Mouse (Mus musculus) retina, embryonic 14.5 days (tissue): ENCODE data around the gene Camk2n1.
"Not testable (repeated sequence)": the region's sequence is repeated elsewhere in the genome, so short reads cannot be mapped to it uniquely, and the experiment has no call there.

Experiments
- DNase-seq: peaks from one replicate; pipeline ENCODE4 v3.0.0-alpha.2; 2015; ENCODE audit warnings: low spot score

Camk2n1 gene

DNA sequence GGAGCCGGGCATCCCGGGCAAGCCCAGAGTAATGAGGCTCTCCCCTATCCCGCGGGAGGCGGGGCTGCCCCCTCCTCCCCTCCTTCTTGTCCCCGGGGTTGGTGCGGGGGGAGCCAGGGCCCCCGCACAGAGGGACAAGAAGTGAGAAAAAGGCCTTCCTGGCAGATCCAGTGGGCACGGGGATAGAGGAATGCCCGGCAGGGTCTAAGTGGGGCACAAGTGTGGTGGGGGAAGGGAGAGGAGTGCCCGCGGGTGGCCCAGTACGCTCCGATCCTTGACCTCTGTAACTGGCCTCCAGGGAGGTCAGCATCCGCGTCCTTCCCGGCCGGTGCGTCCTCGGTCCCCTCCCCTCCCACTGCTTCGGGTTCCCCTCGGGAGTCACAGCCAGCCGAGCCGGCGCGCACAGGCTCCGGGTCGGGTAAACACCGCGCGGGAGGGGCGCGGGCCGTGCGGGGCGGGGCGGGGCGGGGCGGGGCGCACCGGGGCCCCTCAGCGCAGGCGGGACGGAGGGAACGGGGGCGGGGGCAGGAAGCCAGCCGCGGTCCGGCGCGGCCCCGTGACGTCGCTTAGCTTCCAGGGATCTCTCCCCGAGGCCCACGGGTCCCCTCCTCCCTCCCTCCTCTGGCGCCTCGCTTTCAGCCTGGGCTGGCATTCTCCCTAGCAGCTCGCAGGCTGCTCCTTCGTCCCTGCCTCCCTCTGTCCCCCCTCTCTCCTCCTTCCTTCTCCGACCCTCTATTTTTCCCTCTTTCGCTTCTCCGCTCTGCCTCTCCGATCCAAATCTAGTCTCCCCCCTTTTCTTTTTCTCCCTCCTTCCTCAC is at the start of gene Camk2n1:
Gene Camk2n1, plus strand, starts transcription at position 562 of the 818 bp plus-strand sequence.
- peak; percentile 80 for DNase-seq

DNA sequence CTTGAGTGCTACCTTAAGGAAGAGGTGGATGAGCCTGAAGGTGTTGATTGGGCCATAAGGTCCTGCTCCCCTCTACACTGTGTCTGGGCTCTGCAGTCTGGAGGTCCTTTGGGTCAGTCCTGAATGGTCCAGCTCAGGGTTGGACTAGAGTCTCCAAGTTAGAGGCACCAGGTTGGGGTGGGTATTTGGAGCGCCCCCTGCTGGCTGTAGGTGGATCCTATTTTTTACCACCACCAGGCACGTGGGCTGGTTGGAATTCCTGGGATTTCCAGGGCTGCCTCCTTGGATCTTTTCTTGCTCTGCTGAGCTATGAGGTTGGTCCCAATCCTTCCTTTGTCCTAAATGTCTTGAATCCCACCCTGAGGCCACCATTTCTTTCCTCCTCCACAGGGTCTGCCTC is 49.3 kb upstream of the Camk2n1 start:
- DNase-seq: peak; percentile 55

DNA sequence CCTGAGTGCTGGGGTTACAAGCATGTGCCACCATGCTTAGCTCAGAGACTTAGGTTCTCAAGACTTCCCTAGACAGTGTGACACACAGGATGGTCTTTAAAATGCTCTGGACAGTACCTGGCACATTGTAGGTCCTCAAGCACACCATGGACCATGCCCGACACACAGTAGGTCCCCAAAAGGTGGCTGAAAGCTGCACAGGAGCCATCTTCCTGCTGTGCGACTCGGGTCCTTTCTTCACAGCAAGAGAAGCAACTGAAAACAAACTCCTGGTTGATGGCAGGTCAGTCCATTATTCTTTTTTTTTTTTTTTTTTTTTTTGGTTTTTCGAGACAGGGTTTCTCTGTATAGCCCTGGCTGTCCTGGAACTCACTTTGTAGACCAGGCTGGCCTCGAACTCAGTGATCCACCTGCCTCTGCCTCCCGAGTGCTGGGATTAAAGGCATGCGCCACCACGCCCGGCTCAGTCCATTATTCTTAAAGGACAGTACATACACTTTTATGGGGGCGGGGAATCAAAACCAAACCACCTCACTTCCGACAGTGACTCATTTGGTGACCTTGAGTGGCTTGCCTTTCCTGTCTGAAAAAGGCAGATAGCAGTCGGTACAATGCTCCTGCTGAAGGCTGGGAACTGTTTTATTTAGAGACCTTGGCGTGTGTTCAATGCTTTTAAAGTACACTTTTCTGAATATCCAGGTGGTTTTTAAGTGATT is 46.5 kb upstream of the Camk2n1 start:
- DNase-seq: no peak

GRCm38 (mm10) chr4:138411011-138411410 is 43.1 kb upstream of the Camk2n1 start:
- DNase-seq: no peak

- DNase-seq: no peak
Measured at GRCm38 (mm10) chr4:138411504-138412121, 42.5 kb upstream of the Camk2n1 start.

- DNase-seq: peak; percentile 63
Measured at GRCm38 (mm10) chr4:138414725-138415124, 39.4 kb upstream of the Camk2n1 start.

DNA sequence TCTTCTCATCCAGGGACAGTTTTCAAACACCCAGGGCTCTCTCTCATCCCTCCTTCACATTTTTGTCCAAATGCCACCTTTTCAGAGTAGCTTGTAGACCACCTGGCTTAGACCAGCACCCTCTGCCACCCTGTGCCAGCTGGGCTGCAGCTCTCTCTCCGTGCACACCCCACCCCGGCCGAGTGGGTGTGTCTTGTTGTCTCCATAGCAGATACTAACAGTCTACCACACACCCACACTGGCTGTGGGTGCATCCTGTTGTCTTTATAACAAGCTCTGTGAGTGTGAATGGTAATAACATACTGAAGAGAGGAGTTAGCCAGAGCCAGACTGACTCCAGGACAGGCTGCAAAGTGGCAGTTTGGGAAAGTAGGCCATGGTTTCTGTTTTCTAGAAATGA is 38.1 kb upstream of the Camk2n1 start:
- DNase-seq: no peak

DNA sequence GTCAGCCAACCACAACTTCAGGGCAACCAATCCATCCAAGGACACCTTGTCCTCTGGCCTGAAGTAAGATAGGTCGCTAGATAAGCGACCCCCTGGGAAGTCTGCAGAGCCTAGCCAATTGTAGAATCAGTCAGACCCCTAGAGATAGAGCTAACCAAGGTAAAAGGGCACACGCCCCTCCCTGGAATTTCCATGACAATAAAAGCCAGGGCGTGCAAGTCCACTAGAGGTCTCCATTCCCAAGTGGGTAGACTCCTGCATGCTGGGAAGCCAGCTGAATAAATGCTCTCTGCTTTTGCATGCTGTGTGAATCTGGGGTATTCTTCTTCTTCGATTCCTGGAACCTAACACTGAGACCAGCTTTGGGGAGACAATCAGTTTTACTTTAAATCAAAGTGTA is 37.7 kb upstream of the Camk2n1 start:
- no peak for DNase-seq

- DNase-seq: no peak
Measured at GRCm38 (mm10) chr4:138417882-138418281, 36.2 kb upstream of the Camk2n1 start.

GRCm38 (mm10) chr4:138418340-138418957 is 35.7 kb upstream of the Camk2n1 start:
- peak; percentile 20 for DNase-seq

DNA sequence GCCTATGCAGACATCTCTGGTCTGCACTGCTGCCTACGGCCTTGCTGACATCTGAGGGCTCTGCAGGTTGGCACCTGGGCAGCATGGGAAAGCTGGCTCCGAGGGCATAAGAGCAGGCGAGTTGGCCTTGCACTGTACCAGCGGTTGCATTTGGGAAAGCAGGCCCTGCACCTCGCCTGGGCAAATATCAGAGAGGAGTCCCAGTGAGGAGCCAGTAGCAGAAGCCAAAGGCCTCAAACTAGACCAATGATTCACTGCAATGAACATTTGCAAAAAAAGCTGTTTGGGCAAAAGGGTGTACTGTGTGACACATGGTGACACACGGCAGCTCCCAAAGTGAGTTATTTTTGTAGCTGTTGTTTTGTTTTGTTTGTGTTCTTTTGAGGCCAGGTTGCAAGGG is 29.1 kb upstream of the Camk2n1 start:
- DNase-seq: no peak

DNA sequence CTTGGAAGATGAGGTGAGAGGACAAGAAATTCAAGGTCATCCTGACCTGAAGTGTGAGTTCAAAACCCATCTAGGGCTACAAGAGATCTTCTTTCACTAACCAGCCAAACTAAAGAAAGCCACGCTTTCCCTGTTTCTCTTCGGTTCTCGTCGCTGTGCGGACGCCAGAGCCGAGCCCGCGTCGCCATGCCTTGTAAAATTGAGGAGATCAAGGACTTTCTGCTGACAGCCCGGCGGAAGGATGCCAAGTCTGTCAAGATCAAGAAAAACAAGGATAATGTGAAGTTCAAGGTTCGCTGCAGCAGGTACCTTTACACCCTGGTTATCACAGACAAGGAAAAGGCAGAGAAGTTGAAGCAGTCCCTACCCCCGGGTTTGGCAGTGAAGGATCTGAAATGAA is 28.5 kb upstream of the Camk2n1 start:
- not testable (repeated sequence) for DNase-seq

DNA sequence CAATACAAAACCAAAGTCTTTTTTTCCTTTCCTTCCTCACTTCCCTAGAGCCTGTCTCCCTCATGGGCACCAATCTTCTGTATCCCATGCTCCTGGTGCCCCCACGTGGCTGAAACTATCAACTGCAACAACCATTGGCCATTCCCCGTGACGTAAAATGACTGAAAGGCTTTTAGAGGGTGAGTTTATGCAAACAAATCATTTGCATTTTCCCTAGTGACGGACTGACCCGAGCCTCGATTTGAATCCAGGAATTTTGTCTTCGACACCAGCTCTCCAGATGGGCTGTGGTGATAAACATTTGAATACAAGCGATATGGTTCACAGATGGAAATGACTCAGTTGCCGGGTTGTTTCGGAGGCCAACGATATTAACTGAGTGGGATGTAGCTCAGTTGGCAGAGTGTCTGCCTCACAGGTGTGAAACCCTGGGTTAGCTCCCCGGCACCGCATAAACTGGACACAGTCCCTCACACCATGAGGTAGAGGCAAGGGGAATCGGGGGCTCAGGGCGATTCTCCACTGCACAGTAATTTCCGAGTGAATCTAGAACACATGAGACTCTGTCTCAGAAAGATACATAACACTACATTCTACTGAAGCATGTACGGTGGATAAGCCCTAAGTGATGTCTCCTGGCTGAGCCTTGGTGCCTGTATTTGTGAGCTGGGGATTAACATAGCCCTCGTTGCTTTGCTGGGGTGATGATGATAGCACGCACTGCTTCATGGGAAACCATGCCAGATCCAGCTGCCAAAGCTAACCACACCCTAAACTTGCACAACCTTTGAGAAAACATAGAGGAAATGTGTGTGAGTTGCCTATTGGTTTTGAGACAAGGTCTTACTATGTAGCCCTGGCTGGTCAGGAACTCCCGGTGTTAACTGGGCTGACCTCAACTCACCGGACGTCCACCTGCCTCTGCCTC is 27.1 kb upstream of the Camk2n1 start:
- DNase-seq: peak; percentile 92

GRCm38 (mm10) chr4:138429778-138430177 is 24.3 kb upstream of the Camk2n1 start:
- DNase-seq: peak; percentile 56

DNA sequence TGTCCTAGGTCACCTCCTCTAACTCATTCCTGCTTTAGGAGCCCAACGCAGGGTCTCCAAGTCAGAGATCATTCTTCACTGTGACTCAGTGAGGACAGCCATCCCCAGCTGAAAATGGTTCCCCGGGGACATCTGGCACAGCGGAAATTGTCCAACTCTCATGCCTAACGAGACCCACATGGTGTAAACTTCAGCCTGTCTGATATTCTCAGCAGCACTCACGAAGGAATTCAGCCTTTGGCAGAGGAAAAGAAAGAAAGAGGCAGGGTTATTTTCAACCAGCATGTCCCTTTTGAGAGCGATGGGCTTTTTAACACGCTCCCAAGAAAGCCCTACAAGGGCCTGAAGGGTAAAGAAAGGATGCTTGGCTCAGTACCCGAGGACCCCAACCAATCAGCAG is 22.8 kb upstream of the Camk2n1 start:
- no peak for DNase-seq

DNA sequence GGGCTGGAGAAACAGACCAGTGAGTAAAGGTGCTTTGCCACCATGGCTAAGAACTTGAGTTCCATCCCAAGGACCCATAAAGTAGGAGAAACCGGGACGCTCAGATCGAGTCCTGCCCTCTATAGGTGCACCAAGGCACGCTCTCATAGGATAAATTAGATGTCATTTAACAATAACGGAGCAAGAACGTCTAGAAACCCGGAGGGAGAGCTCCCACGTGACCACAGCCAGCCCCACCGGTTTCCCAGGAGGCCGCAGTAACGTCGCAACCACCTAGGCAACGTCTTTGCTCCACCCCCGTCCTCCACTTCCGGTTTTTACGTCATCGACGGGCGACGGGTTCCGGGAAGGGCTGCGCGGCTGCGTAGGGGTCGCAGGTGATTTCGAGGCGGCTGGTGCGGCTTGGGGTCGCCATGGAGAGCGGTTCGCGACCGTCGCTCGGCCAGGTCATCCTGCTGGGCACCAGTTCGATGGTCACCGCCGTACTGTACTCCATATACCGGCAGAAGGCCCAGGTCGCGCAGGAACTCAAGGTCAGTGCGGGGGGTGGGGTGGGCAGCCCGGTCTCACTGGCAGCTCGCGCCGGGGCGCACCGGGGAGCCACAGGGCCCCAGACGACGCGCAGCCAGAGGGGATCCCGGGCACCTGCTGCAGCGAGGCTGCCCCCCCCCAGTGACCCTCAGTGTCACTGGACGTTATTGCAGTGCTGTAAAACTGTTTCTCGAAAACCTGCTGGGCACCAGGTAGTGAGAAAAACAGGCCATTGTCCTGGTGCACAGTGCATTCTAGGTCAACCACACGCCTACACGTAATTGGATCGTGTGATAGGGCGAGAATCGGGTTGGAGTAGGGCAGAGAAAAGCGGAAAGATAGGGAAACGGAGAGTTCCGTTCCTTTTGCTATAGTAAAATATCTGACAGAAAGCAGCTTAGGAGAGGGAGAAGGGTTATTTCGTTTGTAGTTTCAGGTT is 19.5 kb upstream of the Camk2n1 start, which contains the start of gene Mul1:
Gene Mul1, plus strand, starts transcription at position 325 of the 970 bp plus-strand sequence.
- DNase-seq: peak; percentile 95

GRCm38 (mm10) chr4:138440062-138440461 is 14.1 kb upstream of the Camk2n1 start:
- no peak for DNase-seq

- DNase-seq: no peak
Measured at GRCm38 (mm10) chr4:138444941-138445340, 9.2 kb upstream of the Camk2n1 start.

DNA sequence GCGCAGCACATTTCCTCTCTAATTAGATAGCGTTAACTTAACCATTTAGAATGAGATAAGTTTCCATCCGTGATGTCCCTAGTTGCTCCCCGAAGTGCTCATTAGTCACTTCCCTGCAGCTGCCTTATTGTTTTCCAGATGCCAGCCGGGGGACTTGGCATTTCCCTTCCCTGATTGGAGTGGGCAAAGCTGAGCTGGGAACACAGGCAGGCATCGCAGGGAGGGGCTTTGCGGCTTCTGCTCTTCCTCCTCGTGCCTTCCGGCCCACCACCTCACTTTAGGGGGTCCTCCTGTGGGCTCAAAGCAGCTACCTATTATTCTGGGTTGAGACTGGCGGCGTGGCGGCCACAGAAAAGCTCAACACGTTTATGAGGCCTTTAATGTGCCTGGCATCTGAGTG is 7.1 kb upstream of the Camk2n1 start:
- peak; percentile 29 for DNase-seq

DNA sequence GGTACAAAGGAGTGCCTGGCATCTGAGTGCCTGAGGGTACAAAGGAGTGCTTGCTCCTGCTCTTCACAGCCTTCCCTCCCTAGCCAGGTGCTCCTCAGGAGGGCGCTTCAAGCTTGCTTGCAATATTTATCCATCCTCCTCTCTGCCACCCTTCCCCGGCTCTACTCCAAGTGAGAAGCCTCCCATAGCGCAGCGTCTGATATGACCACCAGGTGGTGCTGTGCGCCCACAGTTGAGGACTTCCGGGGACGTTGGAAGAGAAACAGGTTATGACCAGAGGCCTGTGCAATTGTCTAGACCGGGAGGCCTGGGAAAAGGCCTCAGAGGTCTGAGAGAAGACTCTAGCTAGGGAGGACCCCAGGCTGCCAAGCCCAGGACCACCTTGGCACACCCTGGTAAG is 6.7 kb upstream of the Camk2n1 start:
- DNase-seq: peak; percentile 97
